Mouse (Mus musculus) layer of hippocampus, adult 11-12 months (tissue): ENCODE measurements at regions not wholly inside any gene's neighbourhood (a gene's known extent, or its start where the extent isn't known, plus 50 kb on each side); places are given as distances from the start of the nearest gene placed in this dataset.
"Not testable (repeated sequence)": the region's sequence is repeated elsewhere in the genome, so short reads cannot be mapped to it uniquely, and the experiment has no call there.

Source experiments
- DNase-seq: peaks from one replicate; pipeline ENCODE4 v3.0.0; 2022; ENCODE audit warnings: low spot score

- no peak for DNase-seq
Measured at GRCm38 (mm10) chr13:52273502-52274246, 257.4 kb downstream of the Diras2 start.

DNA sequence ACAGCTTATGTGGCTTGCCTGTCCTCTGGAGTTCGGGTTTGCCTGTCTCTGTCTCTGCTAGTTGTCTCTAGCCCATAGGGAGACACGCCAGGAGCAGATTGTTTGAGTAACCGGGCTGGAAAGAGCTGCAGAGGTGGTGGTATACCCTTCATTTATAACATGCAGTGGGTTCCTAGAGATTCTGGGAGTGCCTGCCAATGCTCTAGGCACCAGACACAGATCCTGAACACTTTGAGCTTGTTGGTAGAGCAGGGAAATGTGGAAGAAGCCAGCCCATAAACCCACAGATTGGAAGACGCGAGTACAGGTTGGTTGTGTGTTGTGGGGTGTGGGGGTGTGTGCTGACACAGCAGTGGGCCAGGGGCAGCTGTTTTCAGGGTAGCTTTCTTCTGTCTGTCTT is 255.9 kb downstream of the Diras2 start:
- no peak for DNase-seq

- DNase-seq = peak; percentile 50
Measured at GRCm38 (mm10) chr13:52275675-52276074, 255.4 kb downstream of the Diras2 start.

DNA sequence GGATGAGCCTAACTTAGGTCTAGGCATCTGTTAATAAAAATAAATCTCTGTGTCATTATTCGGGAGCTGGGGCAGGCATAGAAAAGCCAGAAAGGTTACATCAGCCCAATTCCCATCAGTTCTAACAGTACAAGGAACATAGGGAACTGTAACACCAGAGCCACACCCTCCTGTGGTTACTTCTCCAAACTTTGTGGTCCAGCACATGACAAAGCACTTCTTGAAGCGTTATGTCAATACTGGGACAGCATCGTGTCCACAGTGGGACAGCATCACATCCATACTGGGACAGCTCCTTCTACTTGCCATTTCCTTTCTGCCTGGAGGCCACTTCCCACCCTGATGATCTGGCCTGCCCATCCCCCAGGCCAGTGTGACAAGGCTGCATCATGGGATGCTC is 253.9 kb downstream of the Diras2 start:
- no peak for DNase-seq

GRCm38 (mm10) chr13:52278831-52279230 is 252.2 kb downstream of the Diras2 start:
- DNase-seq = no peak

- no peak for DNase-seq
Measured at GRCm38 (mm10) chr13:52279281-52279969, 251.7 kb downstream of the Diras2 start.

GRCm38 (mm10) chr13:52279970-52280348 is 251.1 kb downstream of the Diras2 start:
- DNase-seq = no peak

DNA sequence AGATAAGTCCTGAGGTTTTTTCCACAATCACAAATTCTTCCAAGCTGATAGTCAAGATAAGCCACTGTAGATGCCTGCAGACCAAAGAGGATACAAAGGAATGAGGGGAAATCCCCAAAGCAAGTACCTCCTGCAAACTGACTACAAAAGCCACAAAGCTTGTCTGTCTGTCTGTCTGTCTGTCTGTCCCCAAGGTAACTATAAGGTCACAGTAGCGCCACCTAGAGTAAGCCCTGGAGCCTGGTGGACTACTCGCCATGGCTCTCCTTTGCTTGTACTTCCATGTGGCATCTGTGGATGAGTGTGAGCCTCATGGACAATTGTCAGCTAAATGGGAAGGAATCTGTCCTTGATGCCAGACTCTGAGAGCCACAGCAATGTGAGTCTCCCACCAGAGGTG is 249.8 kb downstream of the Diras2 start:
- DNase-seq = no peak

GRCm38 (mm10) chr13:52282500-52282899 is 248.6 kb downstream of the Diras2 start:
- peak; percentile 50 for DNase-seq

DNA sequence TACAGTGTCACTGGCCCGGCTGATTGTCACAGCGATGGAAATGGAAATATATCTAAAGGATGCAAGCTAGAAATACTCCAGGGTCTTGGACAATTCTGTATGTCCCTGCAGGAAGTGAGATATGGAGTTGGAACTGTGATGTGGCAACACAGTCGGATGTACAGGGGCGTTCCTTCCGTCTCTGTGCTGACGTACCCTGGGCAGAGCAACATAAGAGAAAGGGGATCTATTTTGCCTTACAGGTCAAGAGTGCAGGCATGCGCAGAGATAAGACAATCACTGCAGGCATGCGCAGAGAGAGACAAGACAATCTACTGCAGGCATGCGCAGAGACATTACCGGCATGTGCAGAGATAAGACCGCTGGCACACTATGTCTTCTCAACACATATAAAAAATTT is 247.6 kb downstream of the Diras2 start:
- no peak for DNase-seq

GRCm38 (mm10) chr13:52284026-52284801 is 246.9 kb downstream of the Diras2 start:
- no peak for DNase-seq

GRCm38 (mm10) chr13:52288400-52288799 is 242.7 kb downstream of the Diras2 start:
- no peak for DNase-seq

- no peak for DNase-seq
Measured at GRCm38 (mm10) chr13:52295847-52296246, 235.2 kb downstream of the Diras2 start.

- no peak for DNase-seq
Measured at GRCm38 (mm10) chr13:52296541-52297276, 234.4 kb downstream of the Diras2 start.

DNA sequence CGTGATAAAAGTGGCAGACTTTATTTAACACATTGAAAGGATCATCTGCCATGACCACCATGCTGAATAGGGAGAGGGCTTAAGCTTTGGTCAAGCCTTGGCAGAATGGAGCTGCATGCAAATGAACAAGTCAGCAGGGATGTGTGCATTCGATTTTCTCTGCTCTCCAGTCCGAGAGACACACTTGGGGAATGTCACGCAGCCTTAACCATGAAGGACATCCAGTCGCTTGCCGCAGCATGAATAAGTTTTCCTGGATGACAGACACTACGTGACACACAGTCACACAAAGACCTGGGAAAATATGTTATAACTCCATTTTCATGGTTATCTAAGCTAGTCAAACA is 233.8 kb downstream of the Diras2 start:
- DNase-seq = no peak

GRCm38 (mm10) chr13:52298362-52298761 is 232.7 kb downstream of the Diras2 start:
- DNase-seq = no peak

- not testable (repeated sequence) for DNase-seq
Measured at GRCm38 (mm10) chr13:52305328-52305727, 225.8 kb downstream of the Diras2 start.

- DNase-seq = peak; percentile 36
Measured at GRCm38 (mm10) chr13:52306783-52307440, 224.2 kb downstream of the Diras2 start.

GRCm38 (mm10) chr13:52310954-52311353 is 220.1 kb downstream of the Diras2 start:
- DNase-seq = no peak

GRCm38 (mm10) chr13:52318276-52318675 is 212.8 kb downstream of the Diras2 start:
- no peak for DNase-seq

GRCm38 (mm10) chr13:52323691-52324090 is 207.4 kb downstream of the Diras2 start:
- no peak for DNase-seq

- DNase-seq = not testable (repeated sequence)
Measured at GRCm38 (mm10) chr13:52324378-52324777, 206.7 kb downstream of the Diras2 start.
